Mouse (Mus musculus): ENCODE data around the gene Med13l. TPM values are rescaled to one million over a fixed set of nuclear protein-coding genes. Genes with fewer than 3 reads are reported as not detected.

The Med13l gene
- polyA plus RNA-seq, 1 experiment = 19.3 TPM

- DNase-seq (ENCODE audit: low read depth in 1 of 2, low spot score in 2 of 2) = no peak
- WGBS = 83% methylated on average over 9 of the region's 9 CpGs
- TF ChIP-seq POLR2A (IDR thresholded peaks at IDR 0.05; ENCODE audit: low read depth, low read length) = no peak
- no peak for TF ChIP-seq CTCF (IDR thresholded peaks at IDR 0.05; ENCODE audit: extremely low read depth, insufficient read depth, insufficient read length, insufficient replicate concordance)
- Histone ChIP-seq H3K27me3 (ENCODE audit: control insufficient read depth, insufficient read depth, low read length) (no peaks in the 10 kb centered on the region), H3K4me3 (ENCODE audit: extremely low read depth, insufficient read depth, insufficient read length) (no peak overlapping the region), H3K27ac (ENCODE audit: insufficient read depth, low read length) (no peak overlapping the region), H3K36me3 (ENCODE audit: control insufficient read depth, insufficient read depth, low read length) (no peaks in the 10 kb centered on the region), H3K4me1 (ENCODE audit: control insufficient read depth, insufficient read depth, insufficient read length) (peaks cover 2% of the 10 kb centered on the region; the same call in 1 of the 2 replicates)
These were observed 144.5 kb downstream of the Med13l start for GRCm38 (mm10) chr5:118704960-118705359.

GRCm38 (mm10) chr5:118706009-118706408, 145.5 kb downstream of the Med13l start:
- no peaks in the 10 kb centered on the region for H3K36me3 ChIP-seq (ENCODE audit: control insufficient read depth, insufficient read depth, low read length)
- 92% methylated on average over 6 of the region's 6 CpGs for WGBS
- TF ChIP-seq CTCF (IDR thresholded peaks at IDR 0.05; ENCODE audit: extremely low read depth, insufficient read depth, insufficient read length, insufficient replicate concordance) (no peak), POLR2A (IDR thresholded peaks at IDR 0.05; ENCODE audit: low read depth, low read length) (no peak)

GRCm38 (mm10) chr5:118706414-118706813, 145.9 kb downstream of the Med13l start:
- WGBS = 86% methylated on average over 3 of the region's 3 CpGs
- DNase-seq (ENCODE audit: low read depth in 1 of 2, low spot score in 2 of 2) = no peak
- Histone ChIP-seq H3K27me3 (ENCODE audit: control insufficient read depth, insufficient read depth, low read length) (no peaks in the 10 kb centered on the region), H3K4me3 (ENCODE audit: extremely low read depth, insufficient read depth, insufficient read length) (no peak overlapping the region), H3K36me3 (ENCODE audit: control insufficient read depth, insufficient read depth, low read length) (no peaks in the 10 kb centered on the region), H3K4me1 (ENCODE audit: control insufficient read depth, insufficient read depth, insufficient read length) (peaks cover 2% of the 10 kb centered on the region; the same call in 1 of the 2 replicates), H3K27ac (ENCODE audit: insufficient read depth, low read length) (no peak overlapping the region)
- TF ChIP-seq POLR2A (IDR thresholded peaks at IDR 0.05; ENCODE audit: low read depth, low read length) = no peak
- TF ChIP-seq CTCF (IDR thresholded peaks at IDR 0.05; ENCODE audit: extremely low read depth, insufficient read depth, insufficient read length, insufficient replicate concordance) = no peak

More at GRCm38 (mm10) chr5:118706009-118706408, 145.5 kb downstream of the Med13l start:
- DNase-seq (ENCODE audit: low read depth in 1 of 2, low spot score in 2 of 2) = no peak
- peaks cover 2% of the 10 kb centered on the region; the same call in 1 of the 2 replicates for H3K4me1 ChIP-seq (ENCODE audit: control insufficient read depth, insufficient read depth, insufficient read length)
- H3K27me3 ChIP-seq (ENCODE audit: control insufficient read depth, insufficient read depth, low read length) = no peaks in the 10 kb centered on the region
- H3K4me3 ChIP-seq (ENCODE audit: extremely low read depth, insufficient read depth, insufficient read length) = no peak overlapping the region
- no peak overlapping the region for H3K27ac ChIP-seq (ENCODE audit: insufficient read depth, low read length)

- no peak overlapping the region for H3K4me3 ChIP-seq (ENCODE audit: extremely low read depth, insufficient read depth, insufficient read length)
- peaks cover 2% of the 10 kb centered on the region; the same call in 1 of the 2 replicates for H3K4me1 ChIP-seq (ENCODE audit: control insufficient read depth, insufficient read depth, insufficient read length)
- TF ChIP-seq POLR2A (IDR thresholded peaks at IDR 0.05; ENCODE audit: low read depth, low read length) = no peak
- no peak for TF ChIP-seq CTCF (IDR thresholded peaks at IDR 0.05; ENCODE audit: extremely low read depth, insufficient read depth, insufficient read length, insufficient replicate concordance)
- no peak overlapping the region for H3K27ac ChIP-seq (ENCODE audit: insufficient read depth, low read length)
- no peaks in the 10 kb centered on the region for H3K27me3 ChIP-seq (ENCODE audit: control insufficient read depth, insufficient read depth, low read length)
- no peak for DNase-seq (ENCODE audit: low read depth in 1 of 2, low spot score in 2 of 2)
- no peaks in the 10 kb centered on the region for H3K36me3 ChIP-seq (ENCODE audit: control insufficient read depth, insufficient read depth, low read length)
- WGBS = 78% methylated on average over 5 of the region's 5 CpGs
These were observed 147.0 kb downstream of the Med13l start for GRCm38 (mm10) chr5:118707501-118707900.

GRCm38 (mm10) chr5:118708215-118708949, 147.9 kb downstream of the Med13l start:
- peak; percentile 21 to 76 for DNase-seq (ENCODE audit: low read depth in 1 of 2, low spot score in 2 of 2)
- Histone ChIP-seq H3K36me3 (ENCODE audit: control insufficient read depth, insufficient read depth, low read length) (no peaks in the 10 kb centered on the region), H3K27me3 (ENCODE audit: control insufficient read depth, insufficient read depth, low read length) (no peaks in the 10 kb centered on the region), H3K27ac (ENCODE audit: insufficient read depth, low read length) (no peak overlapping the region), H3K4me1 (ENCODE audit: control insufficient read depth, insufficient read depth, insufficient read length) (peaks cover 6% of the 10 kb centered on the region; the same call in 1 of the 2 replicates), H3K4me3 (ENCODE audit: extremely low read depth, insufficient read depth, insufficient read length) (no peak overlapping the region)
- no peak for TF ChIP-seq POLR2A (IDR thresholded peaks at IDR 0.05; ENCODE audit: low read depth, low read length)
- peak; percentile 78; the same call in 1 of the 2 replicates for TF ChIP-seq CTCF (IDR thresholded peaks at IDR 0.05; ENCODE audit: extremely low read depth, insufficient read depth, insufficient read length, insufficient replicate concordance)
- WGBS = 74% methylated on average over 16 of the region's 16 CpGs

GRCm38 (mm10) chr5:118709847-118710251, 149.4 kb downstream of the Med13l start:
- Histone ChIP-seq H3K4me1 (ENCODE audit: control insufficient read depth, insufficient read depth, insufficient read length) (peaks cover 8% of the 10 kb centered on the region; the same call in 1 of the 2 replicates), H3K27ac (ENCODE audit: insufficient read depth, low read length) (no peak overlapping the region), H3K36me3 (ENCODE audit: control insufficient read depth, insufficient read depth, low read length) (no peaks in the 10 kb centered on the region), H3K27me3 (ENCODE audit: control insufficient read depth, insufficient read depth, low read length) (no peaks in the 10 kb centered on the region), H3K4me3 (ENCODE audit: extremely low read depth, insufficient read depth, insufficient read length) (no peak overlapping the region)
- TF ChIP-seq POLR2A (IDR thresholded peaks at IDR 0.05; ENCODE audit: low read depth, low read length) (no peak), CTCF (IDR thresholded peaks at IDR 0.05; ENCODE audit: extremely low read depth, insufficient read depth, insufficient read length, insufficient replicate concordance) (no peak)
- 18% methylated on average over 7 of the region's 7 CpGs for WGBS
- peak in 1 of 2 experiments; percentile 23 for DNase-seq (ENCODE audit: low read depth in 1 of 2, low spot score in 2 of 2)

- H3K4me3 ChIP-seq (ENCODE audit: extremely low read depth, insufficient read depth, insufficient read length) = no peak overlapping the region
- no peaks in the 10 kb centered on the region for H3K27me3 ChIP-seq (ENCODE audit: control insufficient read depth, insufficient read depth, low read length)
- TF ChIP-seq POLR2A (IDR thresholded peaks at IDR 0.05; ENCODE audit: low read depth, low read length) (no peak), CTCF (IDR thresholded peaks at IDR 0.05; ENCODE audit: extremely low read depth, insufficient read depth, insufficient read length, insufficient replicate concordance) (no peak)
- no peak overlapping the region for H3K27ac ChIP-seq (ENCODE audit: insufficient read depth, low read length)
- 97% methylated on average over 7 of the region's 7 CpGs for WGBS
- no peaks in the 10 kb centered on the region for H3K36me3 ChIP-seq (ENCODE audit: control insufficient read depth, insufficient read depth, low read length)
- DNase-seq (ENCODE audit: low read depth in 1 of 2, low spot score in 2 of 2) = no peak
- H3K4me1 ChIP-seq (ENCODE audit: control insufficient read depth, insufficient read depth, insufficient read length) = peaks cover 6% of the 10 kb centered on the region; the same call in 1 of the 2 replicates
These were observed 155.0 kb downstream of the Med13l start for GRCm38 (mm10) chr5:118715518-118715917.

Data from spleen, adult 2 months (tissue).